Mouse (Mus musculus): ENCODE measurements at regions not wholly inside any gene's neighbourhood (a gene's known extent, or its start where the extent isn't known, plus 50 kb on each side); places are given as distances from the start of the nearest gene placed in this dataset.
A peak's percentile ranks its signal among the peaks of the same experiment; 100 is the strongest.

DNA sequence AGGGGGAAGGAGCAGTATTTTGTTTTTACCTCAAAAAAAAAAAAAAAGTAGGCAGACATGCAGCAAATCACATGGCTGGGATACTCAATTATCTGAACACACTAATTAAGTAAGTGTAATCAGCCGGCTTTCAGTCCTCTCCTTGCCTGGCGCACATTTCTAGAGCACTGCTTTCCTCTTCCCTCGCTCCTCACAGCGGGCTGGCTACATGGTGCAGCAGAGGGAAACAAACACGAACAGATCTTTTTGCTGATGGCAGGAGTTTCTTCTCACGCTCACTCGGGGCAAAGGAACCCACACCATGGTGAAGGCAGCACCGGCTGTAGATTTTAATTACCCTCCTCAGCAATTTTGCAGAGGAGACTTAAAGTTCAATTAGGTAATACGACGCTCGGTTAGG, 169.7 kb upstream of the Azi2 start:
- no peak for DNase-seq (ENCODE audit: low spot score)

DNA sequence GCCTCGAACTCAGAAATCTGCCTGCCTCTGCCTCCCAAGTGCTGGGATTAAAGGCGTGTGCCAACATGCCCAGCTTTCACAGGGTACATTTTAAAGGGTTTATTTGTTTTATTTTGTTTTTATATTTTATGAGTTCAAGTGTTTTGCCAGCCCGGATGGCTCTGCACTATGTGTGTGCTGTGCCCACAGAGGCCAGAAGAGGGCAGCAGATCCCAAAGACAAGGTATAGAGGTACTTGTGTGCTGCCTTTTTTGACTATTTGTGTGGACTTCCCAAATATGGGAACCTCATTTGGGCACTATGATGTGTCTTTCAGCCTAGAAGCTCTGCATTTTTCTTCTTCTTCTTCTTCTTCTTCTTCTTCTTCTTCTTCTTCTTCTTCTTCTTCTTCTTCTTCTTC, 176.4 kb upstream of the Azi2 start:
- no peak for DNase-seq (ENCODE audit: low spot score)

DNA sequence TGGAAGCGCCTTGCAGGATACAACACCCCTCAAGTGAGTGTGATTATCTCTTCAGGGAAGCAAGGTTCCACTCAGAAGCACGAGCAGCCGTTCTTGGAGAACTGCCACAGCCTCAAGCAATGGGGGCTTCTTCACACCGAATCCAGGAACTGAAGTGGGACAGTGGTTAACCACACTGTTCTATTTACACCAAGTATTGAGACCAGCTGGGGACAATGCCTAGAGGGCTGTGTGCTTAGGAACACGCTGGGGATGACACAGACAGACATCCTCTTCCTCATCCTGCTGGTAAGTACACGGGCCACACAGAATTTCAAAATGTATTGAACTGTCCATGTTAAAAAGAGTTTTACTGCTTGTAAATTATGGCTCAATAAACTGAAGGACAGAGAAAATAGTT, 177.0 kb upstream of the Azi2 start:
- DNase-seq (ENCODE audit: low spot score): no peak

DNA sequence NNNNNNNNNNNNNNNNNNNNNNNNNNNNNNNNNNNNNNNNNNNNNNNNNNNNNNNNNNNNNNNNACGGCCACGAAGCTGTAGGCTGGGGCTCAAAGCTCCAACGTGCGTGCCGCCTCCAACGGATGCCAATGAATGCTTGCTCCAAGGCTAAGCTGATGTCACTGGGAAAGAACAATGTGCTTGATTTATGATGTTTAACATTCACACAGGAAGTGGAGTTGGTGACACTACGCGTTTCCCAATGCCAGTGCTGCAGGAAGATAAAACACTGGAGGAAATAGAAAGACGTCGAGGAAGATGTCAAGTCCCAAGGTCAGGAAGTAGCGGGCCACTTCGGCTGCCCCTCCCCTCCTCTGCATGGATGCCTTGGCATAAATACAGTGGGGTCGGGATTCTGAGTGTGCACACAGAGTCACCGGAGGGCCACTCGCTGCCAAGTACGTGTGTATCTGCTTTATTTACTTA, 180.7 kb upstream of the Azi2 start:
- DNase-seq (ENCODE audit: low spot score): peak; percentile 78

DNA sequence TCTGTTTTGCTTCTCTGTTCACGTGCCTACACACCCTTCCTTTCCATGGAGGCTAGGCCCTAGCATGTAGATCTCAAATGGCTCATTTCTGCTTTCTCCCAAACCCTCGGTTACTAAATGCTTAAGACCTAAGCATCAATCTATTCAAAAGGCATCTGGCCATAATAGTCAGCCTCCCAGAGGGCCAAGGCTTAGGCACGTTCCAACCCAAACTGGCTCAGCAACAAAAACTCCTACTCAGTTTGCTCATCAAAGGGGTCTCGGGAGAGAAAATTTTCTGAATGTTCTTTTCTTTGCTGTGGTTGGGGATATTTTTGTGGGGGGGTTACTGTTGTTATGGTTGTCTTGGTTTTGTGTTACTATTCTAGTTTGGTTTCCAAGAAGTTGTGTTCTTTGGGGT, 196.8 kb upstream of the Azi2 start:
- DNase-seq (ENCODE audit: low spot score): no peak

DNA sequence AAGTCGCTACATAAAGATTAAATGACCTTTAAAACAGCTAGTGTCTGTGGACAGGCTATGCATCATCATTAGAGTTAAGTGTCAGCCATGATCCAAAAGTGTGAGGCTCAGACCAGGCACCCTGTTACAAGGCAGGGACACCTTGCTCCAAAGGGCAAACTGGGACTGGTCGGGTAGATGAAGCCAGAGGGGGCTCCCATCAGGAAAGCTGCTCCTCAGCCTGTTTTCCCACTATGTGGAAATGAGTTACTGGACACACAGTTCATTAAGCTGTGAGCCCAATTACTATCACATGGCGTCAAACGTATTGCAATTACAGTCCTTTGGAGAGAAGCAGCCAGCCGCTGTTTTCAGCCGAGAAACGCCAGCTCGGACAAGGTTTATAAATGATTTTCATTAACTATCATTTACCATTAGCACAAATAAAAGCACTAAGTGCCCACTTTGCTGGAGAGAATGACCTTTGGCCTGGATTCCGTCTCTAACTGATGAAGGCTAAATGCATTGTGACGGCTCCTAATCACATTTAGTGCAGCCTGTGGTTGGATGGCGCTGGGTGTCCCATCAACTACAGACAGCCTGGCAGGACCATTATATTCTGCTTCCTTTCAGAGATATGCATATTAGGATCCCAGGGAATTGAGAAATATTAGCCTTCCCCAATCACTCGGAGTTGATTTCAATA, 203.5 kb upstream of the Azi2 start:
- DNase-seq (ENCODE audit: low spot score): no peak

DNA sequence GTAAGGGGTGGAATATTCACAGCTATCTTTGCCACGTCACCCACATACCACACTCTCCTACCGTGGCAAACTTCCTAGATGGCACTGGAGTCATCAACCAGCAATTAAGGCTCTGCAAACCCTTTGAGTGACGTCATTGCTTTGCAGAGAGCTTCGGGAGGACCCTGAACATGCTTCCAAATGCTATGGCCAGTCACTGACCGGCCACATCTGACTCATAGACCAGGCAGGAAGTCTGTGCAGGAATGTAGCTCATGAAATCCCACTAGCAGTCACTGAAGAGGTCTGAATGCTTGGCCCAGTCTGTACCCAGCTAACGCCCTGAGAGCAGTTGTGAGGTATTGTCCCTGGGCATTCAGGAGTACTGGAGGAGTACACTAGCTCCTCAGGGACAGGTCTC, 203.9 kb upstream of the Rbms3 start:
- no peak for DNase-seq (ENCODE audit: low spot score)

DNA sequence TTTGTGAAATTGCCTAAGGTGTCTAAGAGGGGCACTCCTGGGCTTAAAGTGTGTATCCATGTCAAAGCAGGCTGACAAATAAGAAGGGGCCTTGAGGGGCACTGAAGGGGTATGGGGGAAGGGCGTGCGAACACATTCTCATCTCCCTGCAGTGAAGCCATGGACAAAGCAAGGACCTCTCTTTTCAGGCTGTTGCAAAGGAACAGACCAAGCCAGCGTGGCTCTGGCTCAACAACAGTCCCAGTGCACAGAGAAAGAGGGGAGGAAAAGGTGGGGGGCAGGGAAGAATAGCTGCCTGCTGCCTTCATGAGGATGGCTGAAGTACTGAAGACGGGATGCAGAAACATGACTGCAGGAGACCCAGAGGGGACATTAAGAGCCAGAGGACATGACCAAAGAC, 184.9 kb upstream of the Rbms3 start:
- no peak for DNase-seq (ENCODE audit: low spot score)

DNA sequence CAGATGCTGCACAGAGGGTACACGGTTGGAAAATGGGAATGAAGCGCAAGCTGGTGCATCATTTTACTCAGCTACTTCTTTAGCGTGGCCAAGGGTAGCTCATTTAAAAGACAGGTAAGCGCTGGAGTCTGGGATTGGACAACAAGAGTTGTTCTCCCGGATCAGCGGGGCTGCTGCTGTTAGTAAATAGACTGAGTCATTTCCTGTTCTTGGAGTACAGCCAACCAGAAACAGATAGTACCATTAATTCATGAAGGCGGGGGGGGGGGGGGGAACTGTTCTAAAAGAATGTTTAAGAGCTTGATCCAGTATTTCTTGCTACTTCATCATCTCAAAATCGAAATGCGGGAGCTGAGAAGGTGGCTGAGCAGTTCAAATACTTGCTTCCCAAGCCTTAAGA, 183.5 kb upstream of the Rbms3 start:
- peak; percentile 8 for DNase-seq (ENCODE audit: low spot score)

DNA sequence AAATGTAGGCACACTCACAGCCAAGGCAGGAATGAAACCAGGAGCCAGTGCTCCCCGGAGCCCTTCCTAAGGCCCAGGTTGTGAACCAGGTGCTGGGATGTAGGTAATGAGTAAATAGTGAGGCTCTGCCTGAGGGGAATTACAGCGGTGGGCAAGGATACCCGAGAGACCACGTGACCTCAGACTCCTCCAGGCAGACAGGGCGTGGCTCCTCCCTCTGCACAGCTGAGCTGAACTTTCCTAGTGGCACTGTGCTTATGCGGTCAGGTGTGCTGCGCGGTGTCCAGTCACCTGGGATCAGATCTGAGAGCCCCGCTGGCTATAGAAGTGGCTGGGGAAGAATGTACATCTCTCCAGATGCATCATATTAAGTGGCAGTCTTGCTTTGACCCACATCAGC, 176.1 kb upstream of the Rbms3 start:
- no peak for DNase-seq (ENCODE audit: low spot score)

DNA sequence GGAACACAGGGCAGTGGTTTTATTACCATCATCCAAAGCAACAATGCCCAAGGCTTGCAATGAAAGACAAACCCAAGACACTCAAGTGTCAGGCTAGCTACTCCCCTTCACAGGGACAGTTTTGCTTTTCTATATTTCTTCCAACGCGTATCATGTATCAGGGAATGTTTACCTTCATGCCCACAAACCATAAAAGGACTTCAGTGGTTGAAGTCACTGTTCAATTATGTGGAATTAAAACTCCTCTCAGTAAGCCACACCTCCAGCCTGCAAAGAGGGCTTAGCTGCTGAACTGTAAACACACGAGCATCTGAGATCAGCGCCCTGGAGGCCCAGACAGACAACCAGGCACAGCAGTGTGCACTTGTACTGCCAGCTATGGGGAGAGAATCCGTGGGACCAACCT, 154.5 kb upstream of the Rbms3 start:
- no peak for DNase-seq (ENCODE audit: low spot score)

DNA sequence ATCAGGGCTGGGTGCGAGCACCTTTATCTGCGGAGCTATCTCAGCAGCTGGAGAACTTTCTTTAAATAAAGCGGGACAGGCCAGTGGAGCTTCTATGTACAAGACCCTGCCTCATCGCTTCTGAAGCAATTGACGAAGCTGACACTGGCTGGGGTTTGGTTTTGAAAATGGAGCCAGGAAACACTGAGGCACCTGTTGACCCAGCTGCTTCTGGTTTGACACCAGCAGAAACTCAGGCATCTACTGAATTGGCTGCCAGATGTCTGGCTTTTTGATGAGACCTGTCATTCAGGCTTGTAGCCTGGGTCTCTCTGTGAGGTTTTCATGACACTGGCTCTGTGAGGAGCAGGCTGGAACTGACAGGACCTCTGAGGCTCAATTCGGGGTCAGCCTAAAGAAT, 124.9 kb upstream of the Rbms3 start:
- DNase-seq (ENCODE audit: low spot score): no peak

DNA sequence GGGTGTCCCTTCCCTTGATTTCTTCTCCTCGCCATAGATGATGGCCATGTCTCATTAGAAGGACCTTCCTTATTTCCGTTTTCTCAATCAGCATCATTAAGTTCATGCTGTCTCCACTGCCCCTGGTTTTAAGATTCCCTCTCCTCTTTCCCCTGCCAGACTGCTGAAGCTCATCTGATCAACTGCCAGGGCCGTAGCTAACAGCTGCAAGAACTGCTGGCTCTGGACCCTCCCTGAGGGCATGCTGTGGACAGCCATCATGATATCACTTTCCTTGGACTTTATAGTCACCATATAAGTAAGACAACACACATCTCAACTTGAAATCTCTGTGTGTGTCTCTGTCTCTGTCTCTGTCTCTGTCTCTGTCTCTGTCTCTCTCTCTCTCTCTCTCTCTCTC, 123.8 kb upstream of the Rbms3 start:
- DNase-seq (ENCODE audit: low spot score): no peak

DNA sequence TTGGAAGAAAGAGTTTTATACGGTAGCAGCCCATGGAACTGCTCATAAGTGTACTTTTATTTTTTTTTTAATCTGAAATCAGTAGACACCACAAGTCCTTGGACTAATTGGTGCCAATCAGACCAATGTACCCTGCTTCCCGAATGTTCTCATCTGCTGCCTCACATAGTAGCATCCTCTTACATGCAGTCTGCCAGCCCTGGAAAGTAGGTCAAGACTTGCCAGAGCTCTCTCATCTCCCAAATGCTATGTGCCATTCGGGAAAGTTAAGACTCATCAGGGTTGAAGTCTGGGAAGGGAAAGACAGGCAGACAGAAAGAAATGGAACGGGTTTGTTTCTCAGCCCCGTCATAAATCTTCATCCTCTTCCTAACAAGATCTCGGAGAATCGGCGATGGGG, 115.2 kb upstream of the Rbms3 start:
- DNase-seq (ENCODE audit: low spot score): no peak

DNA sequence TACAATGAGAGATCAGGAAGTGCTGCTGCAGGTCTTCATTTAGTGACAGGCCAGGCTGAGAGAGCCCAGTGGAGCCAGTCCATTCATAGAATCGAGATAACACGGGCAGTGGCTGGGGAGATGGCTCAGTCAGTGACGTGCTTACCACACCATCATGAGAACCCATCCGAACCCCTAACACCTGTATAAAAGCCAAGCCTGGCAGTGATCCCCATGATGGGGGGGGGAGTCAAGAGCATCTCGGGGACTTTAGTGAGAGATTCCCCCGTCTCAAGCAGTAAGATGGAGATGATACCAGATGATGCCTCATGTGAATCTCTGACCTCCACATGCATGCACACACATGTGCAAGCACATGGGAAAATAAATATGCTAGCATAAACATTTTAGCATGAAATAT, 99.7 kb upstream of the Rbms3 start:
- DNase-seq (ENCODE audit: low spot score): no peak

DNA sequence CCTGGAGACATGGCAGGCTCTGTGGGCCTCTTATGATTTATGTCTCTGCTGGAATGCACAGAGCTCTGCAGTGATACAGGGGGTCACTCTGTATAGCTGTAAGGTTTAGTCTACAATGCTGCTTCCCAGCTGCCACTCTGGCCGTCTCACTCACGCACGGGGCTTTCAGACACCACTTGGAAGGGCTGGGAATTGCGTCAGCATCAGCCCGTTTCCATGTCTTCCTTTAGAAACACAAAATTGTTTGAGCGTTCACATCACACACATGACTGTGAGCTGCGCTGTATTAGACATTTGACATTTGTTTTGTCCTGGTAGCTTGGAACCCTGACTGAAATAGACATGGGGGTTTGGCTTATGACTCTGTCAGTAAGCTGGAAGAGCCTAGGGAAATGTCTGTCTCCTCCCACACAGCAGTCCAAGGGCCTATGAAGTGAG, 90.5 kb upstream of the Rbms3 start:
- DNase-seq (ENCODE audit: low spot score): peak; percentile 4

DNA sequence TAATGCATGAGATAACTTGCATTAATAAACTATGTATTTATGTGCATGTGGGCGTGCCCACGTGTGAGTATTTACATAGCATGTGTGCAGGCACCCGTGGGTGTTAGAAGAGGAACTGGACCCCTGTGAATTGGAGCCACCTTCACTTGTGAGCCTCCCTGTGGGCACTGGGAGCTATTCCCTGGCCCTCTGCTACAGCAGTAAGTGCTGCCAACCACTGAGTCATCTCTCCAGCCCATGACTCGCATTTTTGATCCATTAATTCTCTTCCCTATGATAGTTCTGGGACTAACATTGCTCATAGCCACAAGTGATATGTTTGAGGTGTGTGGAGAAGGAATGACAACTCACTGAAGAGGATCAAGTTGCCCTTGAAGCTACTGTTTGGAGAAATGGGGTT, 87.6 kb upstream of the Rbms3 start:
- DNase-seq (ENCODE audit: low spot score): no peak

DNA sequence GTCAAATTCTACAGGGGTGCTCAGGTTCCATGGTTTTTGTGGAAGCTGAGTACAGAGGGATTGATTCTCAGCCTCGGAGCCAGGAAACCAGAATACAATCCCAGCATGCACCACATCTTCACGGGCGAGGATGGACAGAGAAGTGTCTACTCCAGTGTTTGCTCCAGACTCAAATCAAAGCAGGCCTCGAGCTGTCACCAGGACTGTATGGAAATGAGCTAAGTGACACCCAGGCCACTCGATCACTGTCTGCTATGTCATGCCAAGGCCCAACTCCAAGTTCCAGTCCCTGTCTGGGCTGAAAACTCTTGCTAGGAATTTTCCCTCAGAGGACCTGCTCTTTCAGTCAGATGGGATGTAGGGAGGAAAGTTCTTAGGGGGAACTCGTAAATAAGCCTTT, 86.8 kb upstream of the Rbms3 start:
- DNase-seq (ENCODE audit: low spot score): no peak

DNA sequence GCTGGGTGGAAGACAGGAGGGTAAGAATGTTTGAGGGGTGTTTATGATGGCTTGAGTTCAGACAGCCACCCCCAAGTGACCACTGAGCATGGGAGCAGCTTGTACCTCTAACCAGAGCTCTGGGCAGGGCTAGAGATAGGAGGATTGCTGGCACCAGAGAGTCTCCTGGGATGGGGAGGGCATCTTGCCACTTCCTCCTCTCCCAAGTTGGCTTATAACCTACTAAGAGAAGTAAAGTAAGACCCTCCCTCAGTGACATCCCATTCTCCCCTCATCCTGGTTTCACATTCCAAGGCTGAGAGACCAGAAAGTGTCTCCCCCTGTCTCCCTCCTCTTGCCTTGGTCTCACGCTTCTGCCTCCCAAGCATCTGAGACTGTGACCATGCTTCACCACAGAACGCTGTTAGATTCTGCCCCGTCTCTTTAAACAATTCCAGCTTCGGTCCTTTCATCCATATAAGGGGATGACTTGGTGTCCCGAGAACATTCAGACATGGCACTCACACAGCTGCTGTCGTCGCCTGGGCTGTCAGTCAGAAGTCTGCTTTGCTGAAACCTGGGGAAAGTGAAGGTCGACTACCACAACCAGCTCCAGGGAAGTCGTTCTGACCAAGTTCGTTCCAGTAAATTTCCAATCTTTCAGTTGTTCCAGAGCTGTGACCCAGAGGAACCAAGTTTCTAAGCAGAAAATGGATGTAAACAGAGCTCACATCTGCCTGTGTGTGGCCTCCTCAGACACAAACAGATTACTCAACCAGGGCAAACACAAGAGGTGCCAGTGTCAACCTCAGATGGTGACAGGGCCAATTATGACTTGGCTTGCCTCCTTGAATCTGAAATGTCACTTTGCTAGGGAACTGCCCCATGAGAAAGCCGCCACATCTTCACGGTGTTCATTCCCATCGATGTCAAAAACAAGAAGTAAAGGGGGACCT, 85.3 kb upstream of the Rbms3 start:
- peak; percentile 3 for DNase-seq (ENCODE audit: low spot score)

DNA sequence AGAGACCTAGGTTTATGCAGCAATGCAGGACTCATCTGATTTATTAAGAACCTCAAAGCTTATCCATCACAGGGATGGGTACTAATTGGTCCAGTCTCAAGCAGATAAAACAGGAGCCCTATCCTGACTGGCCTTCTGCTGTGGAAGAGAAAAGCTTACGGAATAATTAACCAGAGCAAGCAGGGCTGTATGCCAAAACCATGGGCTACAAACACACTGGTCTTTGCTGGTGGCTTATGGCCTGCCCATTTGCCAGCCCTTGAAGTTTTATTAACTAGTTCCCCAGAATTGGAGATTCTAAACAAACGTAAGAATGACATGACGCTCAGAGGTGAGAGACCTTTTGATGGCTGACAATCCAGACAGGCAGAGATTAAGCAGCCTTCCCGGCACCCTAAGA, 83.4 kb upstream of the Rbms3 start:
- DNase-seq (ENCODE audit: low spot score): no peak

DNA sequence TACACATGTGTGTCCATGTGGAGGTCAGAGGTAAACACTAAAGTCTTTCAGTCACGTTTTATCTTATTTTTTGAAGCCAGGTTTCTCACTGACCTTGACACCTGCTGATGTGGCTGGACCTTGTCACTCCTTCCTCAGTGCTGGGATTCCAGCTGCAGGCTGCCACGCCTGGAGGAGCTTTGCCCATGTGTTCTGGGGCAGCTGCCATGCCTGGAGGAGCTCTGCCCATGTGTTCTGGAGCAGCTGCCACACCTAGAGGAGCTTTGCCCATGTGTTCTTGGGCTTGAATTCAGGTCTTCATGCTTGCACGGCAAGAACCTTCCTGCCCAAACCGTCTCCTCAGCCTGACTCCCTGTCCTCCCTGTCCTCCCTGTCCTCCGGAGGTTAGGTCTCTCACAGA, 82.1 kb upstream of the Rbms3 start:
- DNase-seq (ENCODE audit: low spot score): no peak

DNA sequence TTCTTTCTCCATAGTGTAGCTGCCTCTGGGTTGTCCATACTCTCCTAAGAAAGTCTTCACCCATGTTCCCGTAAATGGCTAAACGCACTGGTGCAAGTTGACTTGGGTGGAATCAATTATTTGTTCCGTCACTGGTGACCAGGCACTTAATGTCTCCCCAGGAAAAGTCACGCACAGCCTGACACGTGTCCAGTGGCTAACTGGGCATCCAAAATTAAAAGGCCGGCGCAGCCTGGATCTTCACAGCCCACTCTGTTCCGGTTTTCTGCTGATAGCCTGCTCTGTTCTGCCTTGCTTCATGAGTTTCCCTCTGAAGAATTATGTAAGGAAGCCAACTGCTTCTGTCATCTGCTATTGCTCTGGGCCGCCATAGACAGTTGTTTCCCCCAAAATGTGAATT, 81.3 kb upstream of the Rbms3 start:
- no peak for DNase-seq (ENCODE audit: low spot score)

DNA sequence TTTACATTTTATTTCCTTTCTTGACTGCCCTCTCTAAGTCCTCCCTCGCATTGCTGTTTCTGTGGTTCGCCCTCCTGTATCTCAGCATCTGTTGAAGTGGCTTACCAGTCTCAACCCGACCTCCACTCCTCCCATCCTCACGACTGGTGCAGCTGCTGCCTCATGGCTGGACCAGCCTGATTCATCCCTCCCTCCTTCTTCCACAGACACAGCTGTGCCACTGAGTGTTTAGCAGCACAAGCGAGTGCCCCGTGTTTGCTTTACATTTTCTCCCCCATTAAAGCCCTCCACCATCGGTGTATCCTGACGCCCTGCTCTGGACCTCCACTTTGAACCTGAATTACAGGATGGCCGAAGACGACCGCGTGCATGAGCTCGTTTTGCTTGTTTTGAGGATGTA, 80.0 kb upstream of the Rbms3 start:
- DNase-seq (ENCODE audit: low spot score): no peak

DNA sequence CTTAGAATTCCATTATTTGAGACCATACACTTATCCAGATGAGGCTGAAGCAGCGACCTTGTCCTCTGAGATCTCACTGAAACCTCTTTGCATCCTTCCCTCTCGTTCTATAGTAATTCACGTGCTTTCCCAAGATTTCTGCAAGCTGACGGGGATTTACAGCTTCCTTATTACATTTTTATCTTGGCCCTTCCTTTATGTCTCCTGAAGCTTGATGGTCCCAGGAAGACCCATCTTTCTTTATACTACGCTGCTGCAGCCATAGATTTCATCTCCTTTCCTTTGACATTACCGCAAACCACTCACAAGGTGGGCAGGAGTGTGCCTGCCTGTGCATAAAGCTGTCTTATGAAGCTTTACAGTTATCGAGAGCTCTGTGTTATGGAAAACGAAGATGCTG, 63.3 kb upstream of the Rbms3 start:
- no peak for DNase-seq (ENCODE audit: low spot score)

Measured in lung, postnatal 25 days (tissue).